Mouse (Mus musculus) ES-Bruce4 (cell line): ENCODE measurements around the gene Preb.

Experiments
- CTCF ChIP-seq: IDR thresholded peaks from one replicate; pipeline ENCODE4 v1.8.1; 2011; ENCODE audit warnings: low read depth, low read length
- EP300 ChIP-seq: IDR thresholded peaks from 2 replicates; pipeline ENCODE4 v1.6.1; 2011; ENCODE audit warnings: low read depth, low read length; ENCODE audit not compliant: insufficient read depth
- POLR2A ChIP-seq: IDR thresholded peaks from one replicate; pipeline ENCODE4 v1.8.1; 2011; ENCODE audit warnings: low read length; ENCODE audit not compliant: insufficient read depth

GRCm38 (mm10) chr5:30912156-30912555, 48.0 kb downstream of the Preb start:
- no peak for TF ChIP-seq CTCF
- no peak for TF ChIP-seq EP300
- no peak for TF ChIP-seq POLR2A
